Mouse (Mus musculus): ENCODE measurements around the gene Anapc15. TPM values are rescaled to one million over a fixed set of nuclear protein-coding genes. Genes with fewer than 3 reads are reported as not detected.

Anapc15 gene
- polyA plus RNA-seq, 1 experiment from 2014 or later = 83.1 TPM

DNA sequence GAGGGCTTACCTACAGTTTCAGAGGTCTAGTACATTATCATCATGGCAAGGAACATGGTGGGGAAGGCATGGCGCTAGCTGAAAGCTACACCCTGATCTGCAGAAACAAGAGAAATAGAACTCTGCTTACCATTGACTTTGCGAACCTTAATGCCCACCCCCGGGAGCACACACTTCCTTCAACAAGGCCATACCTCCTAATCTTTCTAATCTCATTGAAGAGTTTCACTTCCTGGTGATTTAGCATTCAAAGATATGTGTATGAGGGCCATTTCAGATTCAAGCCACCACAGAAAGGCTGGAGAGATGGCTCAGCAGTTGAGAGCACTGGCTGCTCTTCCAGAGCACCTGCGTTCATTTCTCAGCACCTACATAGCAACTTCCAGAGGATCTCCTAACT, 6.4 kb upstream of the Anapc15 start, which contains the start of gene Folr2:
TSS of gene Folr2 (minus strand) at position 101 of the 400 bp plus-strand sequence.
- Histone ChIP-seq H3K9ac (no peak within 1 kb of the TSS), H3K4me1 (replicated peaks) (no peaks in the 10 kb centered on the region), H3K36me3 (no peaks in the 10 kb centered on the region), H3K4me3 (no peak within 1 kb of the TSS), H3K4me2 (no peak within 1 kb of the TSS), H3K27me3 (no peaks in the 10 kb centered on the region), H3K9me3 (no peaks in the 10 kb centered on the region), H3K27ac (no peak within 1 kb of the TSS)
- ATAC-seq (ENCODE audit: low FRiP score) = no peak
- WGBS = 90% methylated on average over 4 of the region's 4 CpGs

DNA sequence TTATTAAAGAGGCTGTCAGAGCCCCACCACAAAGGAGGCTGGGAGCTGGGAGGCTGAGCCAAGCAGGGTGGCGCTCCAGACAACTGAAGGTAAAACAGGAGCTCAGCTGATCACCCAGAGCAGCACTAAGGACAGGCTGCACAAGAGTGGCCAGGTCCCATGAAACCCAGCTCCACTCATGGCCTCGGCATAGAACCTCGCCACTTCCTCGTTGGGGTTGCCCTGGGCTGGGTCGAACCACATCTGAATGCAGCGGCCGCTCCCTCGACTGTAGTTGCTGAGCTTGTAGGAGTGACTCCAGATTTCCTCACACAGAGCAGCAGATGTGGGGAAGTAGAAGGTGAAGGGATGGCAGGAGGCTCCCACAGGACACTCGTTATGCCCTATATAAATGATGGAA, 5.2 kb upstream of the Anapc15 start:
- no peak overlapping the region for H3K4me3 ChIP-seq
- no peak for ATAC-seq (ENCODE audit: low FRiP score)
- H3K27me3 ChIP-seq = no peaks in the 10 kb centered on the region
- no peak overlapping the region for H3K9ac ChIP-seq
- H3K27ac ChIP-seq = no peak overlapping the region
- no peaks in the 10 kb centered on the region for H3K36me3 ChIP-seq
- H3K9me3 ChIP-seq = no peaks in the 10 kb centered on the region
- H3K4me2 ChIP-seq = no peak overlapping the region
- H3K4me1 ChIP-seq (replicated peaks) = no peaks in the 10 kb centered on the region
- WGBS = 92% methylated on average over 9 of the region's 9 CpGs

DNA sequence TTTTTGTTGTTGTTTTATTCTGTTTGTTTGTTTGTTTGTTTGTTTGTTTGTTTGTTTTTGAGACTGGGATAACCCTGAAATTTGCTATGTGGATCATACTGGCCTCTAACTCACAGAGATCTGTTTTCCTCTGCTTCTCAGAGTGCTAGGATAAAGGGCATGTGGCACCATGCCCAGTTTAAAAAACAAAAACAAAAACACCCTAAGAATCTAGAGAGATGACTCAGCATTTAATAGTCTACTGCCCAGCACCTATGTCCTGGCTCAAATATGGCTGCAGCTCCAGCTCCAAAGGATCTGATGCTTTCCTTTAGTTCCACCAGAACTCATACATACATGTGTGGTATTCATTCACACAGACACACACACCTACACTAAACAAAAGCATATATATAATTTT, 2.5 kb upstream of the Anapc15 start:
- H3K27ac ChIP-seq = no peak overlapping the region
- no peaks in the 10 kb centered on the region for H3K36me3 ChIP-seq
- no peaks in the 10 kb centered on the region for H3K27me3 ChIP-seq
- H3K4me1 ChIP-seq (replicated peaks) = no peaks in the 10 kb centered on the region
- H3K4me3 ChIP-seq = no peak overlapping the region
- no peak overlapping the region for H3K4me2 ChIP-seq
- H3K9me3 ChIP-seq = no peaks in the 10 kb centered on the region
- no peak for ATAC-seq (ENCODE audit: low FRiP score)
- no peak overlapping the region for H3K9ac ChIP-seq

DNA sequence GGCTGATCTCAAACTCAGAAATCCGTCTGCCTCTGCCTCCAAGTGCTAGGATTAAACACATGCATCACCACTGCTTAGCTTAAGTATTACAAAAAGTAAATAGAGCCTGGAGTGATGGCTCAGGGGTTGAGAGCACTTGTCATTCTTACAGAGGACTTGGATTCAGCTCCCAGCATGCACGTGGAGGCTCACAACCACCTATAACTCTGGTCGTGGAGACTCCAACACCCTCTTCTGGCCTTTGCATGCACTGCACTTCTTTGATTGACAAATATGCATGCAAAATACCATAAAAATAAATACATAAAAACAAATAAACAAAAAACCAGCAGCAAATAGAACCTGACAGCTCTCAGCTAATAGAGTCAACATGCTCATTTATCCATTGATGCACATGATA, 1.2 kb upstream of the Anapc15 start:
- Histone ChIP-seq H3K4me1 (replicated peaks) (no peaks in the 10 kb centered on the region), H3K4me3 (no peak overlapping the region), H3K27ac (no peak overlapping the region), H3K9me3 (no peaks in the 10 kb centered on the region), H3K36me3 (no peaks in the 10 kb centered on the region), H3K27me3 (no peaks in the 10 kb centered on the region), H3K9ac (no peak overlapping the region), H3K4me2 (no peak overlapping the region)
- no peak for ATAC-seq (ENCODE audit: low FRiP score)
- WGBS = 83% methylated on average over 3 of the region's 3 CpGs

DNA sequence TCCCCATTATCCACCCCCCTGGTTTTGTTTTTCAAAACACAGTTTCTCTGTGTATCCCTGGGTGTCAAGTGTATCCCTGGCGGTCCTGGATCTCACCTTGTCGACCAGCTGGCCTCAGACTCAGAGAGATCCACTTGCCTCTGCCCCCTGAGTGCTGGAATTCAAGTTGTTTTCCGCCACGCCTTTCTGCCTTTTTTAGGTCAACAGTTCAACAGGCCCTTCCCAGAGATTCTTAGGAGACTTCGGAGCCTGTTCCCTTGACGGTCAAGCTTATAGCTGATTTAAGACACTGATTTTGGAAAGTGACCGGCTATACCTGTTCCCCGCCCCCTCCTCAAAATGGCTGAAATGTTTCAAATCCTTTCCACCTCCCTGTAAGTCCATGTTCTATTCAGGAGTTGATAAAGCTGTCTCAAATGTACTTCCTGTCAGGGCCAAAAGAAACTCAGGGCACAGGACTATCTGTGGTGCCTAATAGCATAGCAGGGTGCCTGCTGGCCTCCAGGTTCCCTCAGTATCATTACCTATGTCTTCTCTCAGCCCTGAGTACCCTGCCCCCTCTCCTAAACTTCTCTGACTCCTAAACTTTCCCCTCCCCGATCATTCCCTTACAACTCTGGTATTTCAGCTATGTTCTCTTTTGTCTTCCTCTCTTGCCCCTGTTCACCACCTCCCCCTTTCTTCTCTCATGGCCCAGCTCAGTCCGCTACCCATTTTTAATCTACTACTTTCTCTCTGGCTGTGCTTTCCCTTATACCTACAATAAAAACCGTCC, 3.2 kb downstream of the Anapc15 start:
- no peaks in the 10 kb centered on the region for H3K4me1 ChIP-seq (replicated peaks)
- no peaks in the 10 kb centered on the region for H3K9me3 ChIP-seq
- no peak overlapping the region for H3K4me3 ChIP-seq
- H3K4me2 ChIP-seq = no peak overlapping the region
- H3K9ac ChIP-seq = no peak overlapping the region
- no peaks in the 10 kb centered on the region for H3K36me3 ChIP-seq
- WGBS = 82% methylated on average over 11 of the region's 11 CpGs
- no peaks in the 10 kb centered on the region for H3K27me3 ChIP-seq
- no peak overlapping the region for H3K27ac ChIP-seq
- no peak for ATAC-seq (ENCODE audit: low FRiP score)

DNA sequence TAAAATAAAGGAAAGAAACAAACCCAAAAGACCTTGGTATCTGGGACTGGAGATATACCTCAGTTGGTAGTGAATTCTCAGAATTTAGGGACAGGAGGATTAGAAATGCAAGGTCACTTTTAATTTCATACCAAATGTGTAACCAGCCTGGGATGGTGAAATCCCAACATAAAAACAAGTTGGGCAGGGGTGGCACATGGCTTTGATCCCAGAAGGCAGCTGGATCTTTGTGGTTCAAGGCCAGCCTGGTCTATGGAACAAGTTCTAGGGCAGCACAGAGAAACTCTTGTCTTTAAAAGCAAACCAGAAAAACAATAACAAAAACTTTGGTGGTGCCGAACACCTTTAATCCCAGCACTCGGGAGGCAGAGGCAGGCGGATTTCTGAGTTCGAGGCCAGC, 4.0 kb downstream of the Anapc15 start:
- WGBS = 95% methylated on average over 4 of the region's 4 CpGs
- H3K4me2 ChIP-seq = no peak overlapping the region

DNA sequence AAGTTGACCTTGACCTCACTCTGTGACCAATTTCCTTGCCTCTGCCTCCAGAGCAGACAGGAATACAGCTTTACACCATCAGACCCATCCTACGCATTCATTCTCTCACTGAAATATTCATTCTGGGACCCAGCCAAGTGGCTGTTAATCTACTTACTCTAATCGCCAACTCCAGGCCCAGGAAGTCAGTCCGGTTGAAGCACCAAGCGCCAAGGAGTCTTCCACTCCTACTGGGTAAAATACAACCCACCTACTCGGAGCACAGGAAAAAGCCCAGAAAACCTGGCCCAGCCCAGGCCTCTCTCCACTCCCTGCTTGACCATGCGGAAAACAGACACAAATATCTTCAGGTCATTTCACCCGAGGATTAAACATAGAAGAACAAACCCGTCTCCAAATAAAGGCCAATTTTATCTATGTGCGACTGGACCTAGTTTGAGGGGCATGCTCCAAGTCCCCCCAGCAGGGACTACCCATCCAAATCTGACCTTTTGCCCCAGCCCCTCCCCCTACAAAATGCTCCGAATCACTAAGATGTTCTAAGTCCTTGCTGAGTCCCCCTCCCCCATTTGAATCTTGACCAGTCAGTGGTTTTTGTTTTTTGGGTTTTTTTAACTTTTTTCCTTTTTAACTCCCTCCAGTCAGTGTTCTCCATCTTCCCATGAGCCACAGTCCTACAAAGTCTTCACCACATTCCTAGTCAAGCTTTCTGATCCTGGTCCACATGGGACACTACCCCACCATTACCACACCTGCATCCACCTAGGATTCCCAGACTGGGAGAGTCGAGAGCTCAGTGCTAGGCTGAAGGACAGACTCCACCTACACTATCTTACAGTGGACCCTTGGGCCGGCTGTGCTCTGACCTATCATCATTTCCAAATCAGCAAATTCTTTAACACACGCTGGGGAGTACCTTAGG, 5.0 kb downstream of the Anapc15 start:
- H3K27me3 ChIP-seq = no peaks in the 10 kb centered on the region
- H3K27ac ChIP-seq = no peak overlapping the region
- ATAC-seq (ENCODE audit: low FRiP score) = no peak
- H3K4me1 ChIP-seq (replicated peaks) = no peaks in the 10 kb centered on the region
- no peaks in the 10 kb centered on the region for H3K9me3 ChIP-seq
- H3K4me3 ChIP-seq = no peak overlapping the region
- H3K4me2 ChIP-seq = no peak overlapping the region
- 52% methylated on average over 13 of the region's 13 CpGs for WGBS
- no peak overlapping the region for H3K9ac ChIP-seq
- H3K36me3 ChIP-seq = no peaks in the 10 kb centered on the region

More for the DNA sequence above, 4.0 kb downstream of the Anapc15 start:
- no peak overlapping the region for H3K4me3 ChIP-seq
- no peak overlapping the region for H3K9ac ChIP-seq
- no peaks in the 10 kb centered on the region for H3K4me1 ChIP-seq (replicated peaks)
- H3K9me3 ChIP-seq = no peaks in the 10 kb centered on the region
- no peak overlapping the region for H3K27ac ChIP-seq
- no peak for ATAC-seq (ENCODE audit: low FRiP score)
- no peaks in the 10 kb centered on the region for H3K27me3 ChIP-seq
- H3K36me3 ChIP-seq = no peaks in the 10 kb centered on the region

DNA sequence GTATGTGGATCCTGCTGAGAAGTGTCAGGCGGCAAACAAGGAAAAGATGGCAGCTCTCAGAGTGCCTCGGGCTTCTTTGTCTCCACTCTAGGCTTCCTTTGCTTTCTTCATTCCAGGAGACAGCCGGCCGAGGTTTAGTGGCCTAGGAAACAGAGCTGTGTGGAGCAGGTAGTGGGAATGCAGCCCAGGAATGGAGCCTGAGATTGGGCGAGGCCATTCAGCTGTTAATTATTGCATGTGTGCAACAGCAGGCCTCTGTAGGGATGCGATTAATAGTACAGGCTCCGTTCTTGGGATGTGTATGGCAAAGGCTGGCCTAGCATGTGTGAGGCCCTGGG, 5.6 kb downstream of the Anapc15 start:
- Histone ChIP-seq H3K9me3 (no peaks in the 10 kb centered on the region), H3K27ac (no peak overlapping the region), H3K4me2 (no peak overlapping the region), H3K27me3 (no peaks in the 10 kb centered on the region), H3K4me1 (replicated peaks) (no peaks in the 10 kb centered on the region), H3K4me3 (no peak overlapping the region), H3K9ac (no peak overlapping the region), H3K36me3 (no peaks in the 10 kb centered on the region)
- no peak for ATAC-seq (ENCODE audit: low FRiP score)
- 46% methylated on average over 7 of the region's 7 CpGs for WGBS

DNA sequence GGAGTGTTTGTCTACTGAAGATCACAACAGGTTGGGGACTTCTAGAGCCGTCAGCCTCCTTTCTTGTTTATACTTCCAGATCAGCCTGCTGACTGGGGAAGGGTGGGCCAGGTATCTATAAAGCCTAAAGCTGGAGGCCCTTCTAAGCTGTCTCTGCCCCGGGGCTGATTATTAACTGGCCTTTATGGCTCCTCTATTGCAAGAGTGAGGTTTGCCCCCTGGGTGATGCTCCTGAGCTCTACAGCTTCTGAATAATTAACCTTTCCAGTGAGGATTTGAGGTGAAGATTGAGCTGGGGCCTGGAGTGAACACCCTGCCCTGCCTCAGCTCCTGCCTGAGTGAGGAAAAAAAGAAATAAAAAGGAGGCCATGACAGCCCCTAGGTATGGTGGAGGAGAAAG, 7.1 kb downstream of the Anapc15 start, which contains the start of gene Folr1:
TSS of gene Folr1 (minus strand) at position 160 of the 400 bp plus-strand sequence.
- 69% methylated on average over 2 of the region's 2 CpGs for WGBS

DNA sequence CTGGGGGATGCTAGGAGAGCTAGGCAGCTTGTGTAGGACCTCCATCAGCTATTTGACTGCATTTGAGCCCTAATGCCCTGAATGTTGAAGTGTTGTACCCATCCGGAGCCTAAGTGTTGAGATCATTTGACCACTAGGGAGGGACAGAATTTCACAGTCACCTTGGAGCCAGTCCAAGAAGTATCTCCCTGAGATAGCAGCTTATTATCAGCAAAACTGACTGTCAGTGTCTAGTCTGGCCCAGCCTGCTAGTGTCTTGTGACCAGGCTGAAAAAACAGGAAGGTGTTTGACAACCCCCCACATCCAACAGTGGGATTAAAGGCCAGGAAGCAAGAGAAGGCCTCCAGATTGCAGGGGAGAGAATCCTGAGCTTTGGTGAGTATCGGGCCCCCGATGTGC, 7.8 kb downstream of the Anapc15 start:
- Histone ChIP-seq H3K9me3 (no peaks in the 10 kb centered on the region), H3K4me2 (no peak overlapping the region), H3K4me3 (no peak overlapping the region), H3K36me3 (no peaks in the 10 kb centered on the region), H3K4me1 (replicated peaks) (no peaks in the 10 kb centered on the region), H3K9ac (no peak overlapping the region), H3K27ac (no peak overlapping the region), H3K27me3 (no peaks in the 10 kb centered on the region)
- 85% methylated on average over 3 of the region's 3 CpGs for WGBS
- ATAC-seq (ENCODE audit: low FRiP score) = no peak

More for the DNA sequence above, 7.1 kb downstream of the Anapc15 start, which contains the start of gene Folr1:
- Histone ChIP-seq H3K9me3 (no peaks in the 10 kb centered on the region), H3K4me1 (replicated peaks) (no peaks in the 10 kb centered on the region), H3K9ac (no peak within 1 kb of the TSS), H3K27me3 (no peaks in the 10 kb centered on the region), H3K27ac (no peak within 1 kb of the TSS), H3K4me3 (no peak within 1 kb of the TSS), H3K36me3 (no peaks in the 10 kb centered on the region), H3K4me2 (no peak within 1 kb of the TSS)
- ATAC-seq (ENCODE audit: low FRiP score) = no peak

DNA sequence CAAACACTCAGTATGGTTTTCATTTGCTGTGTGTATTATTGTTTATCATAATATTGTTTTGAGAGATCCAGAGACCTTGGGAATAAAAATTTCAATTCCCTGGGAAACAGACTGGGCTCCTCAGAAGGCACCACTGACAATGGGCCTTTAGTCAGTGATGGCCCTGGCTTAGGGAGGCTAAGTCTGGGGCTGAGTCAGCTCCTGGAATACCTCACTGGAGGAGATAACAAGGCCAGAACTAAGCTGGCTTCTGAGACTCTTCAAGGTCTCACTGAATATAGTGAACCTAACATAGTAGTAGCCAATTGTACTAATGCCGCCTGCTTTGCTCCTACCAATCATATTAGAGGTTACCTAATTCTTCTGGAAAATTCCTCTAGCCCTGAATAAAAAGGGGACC, 12.5 kb downstream of the Anapc15 start:
- Histone ChIP-seq H3K4me2 (no peak overlapping the region), H3K9me3 (no peaks in the 10 kb centered on the region), H3K4me3 (no peak overlapping the region), H3K4me1 (replicated peaks) (no peaks in the 10 kb centered on the region), H3K27me3 (no peaks in the 10 kb centered on the region), H3K9ac (no peak overlapping the region), H3K27ac (no peak overlapping the region), H3K36me3 (no peaks in the 10 kb centered on the region)
- no peak for ATAC-seq (ENCODE audit: low FRiP score)
- 97% methylated on average over 1 of the region's 1 CpGs for WGBS

DNA sequence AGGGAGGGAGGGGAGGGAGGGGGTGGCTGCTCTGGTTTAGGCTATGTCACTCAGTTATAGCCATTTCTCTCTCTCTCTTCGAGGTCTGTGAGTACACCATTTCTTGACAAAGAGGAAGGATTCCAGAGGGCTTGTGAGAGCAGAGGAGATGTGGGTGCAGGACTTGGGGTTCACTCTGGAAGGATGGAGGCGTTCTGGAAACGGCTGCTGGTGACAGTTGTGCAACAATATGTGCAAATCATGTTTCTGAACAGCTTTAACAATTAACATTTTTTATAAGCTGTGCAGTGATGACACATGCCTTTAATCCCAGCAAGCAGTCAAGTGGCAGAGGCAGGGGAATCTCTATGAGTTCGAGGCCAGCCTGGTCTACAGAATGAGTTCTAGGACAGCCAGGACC, 17.3 kb downstream of the Anapc15 start:
- Histone ChIP-seq H3K36me3 (no peaks in the 10 kb centered on the region), H3K27ac (no peak overlapping the region), H3K4me1 (replicated peaks) (no peaks in the 10 kb centered on the region), H3K9ac (no peak overlapping the region), H3K27me3 (no peaks in the 10 kb centered on the region), H3K9me3 (no peaks in the 10 kb centered on the region), H3K4me3 (no peak overlapping the region), H3K4me2 (no peak overlapping the region)
- 84% methylated on average over 4 of the region's 4 CpGs for WGBS
- no peak for ATAC-seq (ENCODE audit: low FRiP score)

Data from hindbrain, embryonic 13.5 days (tissue).